Mouse (Mus musculus): Measurements from ENCODE around the gene Glis3.

DNA sequence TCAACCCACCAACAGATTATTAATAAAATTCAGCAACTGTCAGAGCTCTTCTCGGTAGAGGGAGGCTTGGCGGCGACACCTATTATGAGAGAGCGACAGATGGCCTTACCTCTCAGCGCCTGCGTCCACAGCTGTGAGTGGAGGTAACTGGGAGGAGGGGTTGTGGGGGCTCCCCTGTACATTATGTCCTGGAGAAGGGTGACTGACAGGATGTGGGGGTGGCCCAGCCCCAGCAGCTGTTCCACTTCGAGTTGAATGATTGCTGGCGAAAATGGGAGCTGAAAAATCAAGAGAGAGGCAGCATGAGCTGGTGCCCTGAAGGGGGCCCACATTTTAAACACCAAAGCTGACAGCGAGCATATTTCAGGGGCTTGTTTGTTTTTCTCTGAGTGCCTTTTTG lies 381.2 kb downstream of the Glis3 start:
- TF ChIP-seq POLR2A (IDR thresholded peaks at IDR 0.05; ENCODE audit: control insufficient read depth, low read depth, low read length) (no peak), CTCF (IDR thresholded peaks at IDR 0.05; ENCODE audit: control insufficient read depth, insufficient read depth, insufficient replicate concordance, low read depth, low read length) (no peak)
